Mouse (Mus musculus) lung, postnatal 14 days (tissue): ENCODE measurements around the gene Fez1.

Experiments used
- DNase-seq: peaks from one replicate; pipeline ENCODE4 v3.0.0; 2021

Fez1 gene

DNA sequence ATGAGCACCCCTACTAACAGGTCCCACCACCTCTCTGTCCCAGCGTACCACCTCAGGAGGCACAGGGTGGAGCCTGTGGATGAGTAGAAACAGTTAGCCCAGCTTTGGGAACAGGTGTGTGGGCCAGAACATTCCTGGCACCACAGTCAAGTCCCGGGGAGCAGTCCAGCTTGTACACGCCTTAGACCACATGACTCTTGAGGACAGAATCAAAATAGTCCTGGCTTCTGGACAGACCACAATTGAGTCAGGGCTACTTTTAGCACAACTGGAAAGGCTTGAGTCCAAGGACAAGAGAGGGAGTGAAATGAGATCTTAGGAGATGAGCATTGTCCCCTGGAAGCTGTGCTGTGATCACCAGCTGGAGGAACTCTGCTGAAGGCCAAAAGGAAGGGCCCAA, 76.9 kb downstream of the Fez1 start:
- DNase-seq, result peak; percentile 14

DNA sequence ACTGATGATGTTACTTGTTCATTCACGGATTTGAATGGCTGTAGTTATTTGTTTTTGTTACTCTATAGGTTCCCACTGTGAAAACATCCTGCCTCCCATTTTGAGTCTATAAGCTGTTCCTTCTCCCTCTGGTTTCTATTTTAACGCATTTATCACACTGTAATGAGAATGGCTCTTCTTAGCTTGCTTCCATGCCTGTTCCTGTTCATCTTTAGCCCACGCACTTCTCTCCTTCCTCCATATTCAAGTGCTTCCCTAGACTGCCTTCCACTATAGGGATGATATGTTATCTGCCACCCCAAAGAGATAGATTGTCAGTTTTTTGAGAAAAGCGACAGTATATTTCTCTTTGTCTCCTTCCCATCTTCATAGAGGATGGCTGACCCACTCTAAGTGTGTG, 78.8 kb downstream of the Fez1 start:
- DNase-seq, result no peak

DNA sequence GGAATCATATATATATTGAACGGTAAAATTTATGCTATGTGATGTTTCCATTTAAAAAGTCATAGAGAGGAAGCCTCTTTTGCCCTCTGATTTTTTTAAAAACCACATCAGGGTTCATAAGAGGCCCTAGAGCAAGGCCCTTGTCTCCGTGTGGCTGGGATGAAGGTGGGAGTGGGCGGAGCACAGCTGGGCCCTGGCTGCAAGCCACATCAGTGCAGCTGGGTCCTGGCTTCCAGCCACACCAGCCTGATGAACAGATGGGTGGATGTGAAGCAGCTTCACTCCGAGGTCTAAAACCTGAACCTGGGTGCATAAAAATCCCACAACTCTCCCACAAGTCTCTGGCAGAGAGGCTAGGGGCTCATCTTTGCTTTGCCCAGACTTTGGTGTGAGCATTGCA, 83.8 kb downstream of the Fez1 start:
- peak; percentile 44 for DNase-seq

DNA sequence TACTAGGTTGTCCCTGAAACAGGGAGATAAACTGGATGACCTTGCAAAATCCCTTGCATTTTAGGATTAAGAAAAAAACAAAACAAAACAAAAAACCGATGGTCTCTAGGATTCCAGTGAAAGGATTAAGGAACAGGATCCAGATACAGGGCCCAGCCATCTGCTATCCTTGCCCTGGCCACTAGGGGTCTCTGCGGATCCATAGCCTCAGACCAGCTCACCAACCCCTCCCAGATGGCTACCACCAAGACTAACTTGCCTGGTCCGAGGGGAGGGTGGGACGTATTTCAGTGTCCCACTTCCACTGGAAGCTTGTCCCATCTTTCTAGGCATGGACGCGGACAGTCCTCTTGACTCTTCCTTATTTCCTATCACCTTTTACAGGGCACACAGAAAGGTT, 94.7 kb downstream of the Fez1 start:
- DNase-seq, result peak; percentile 81

DNA sequence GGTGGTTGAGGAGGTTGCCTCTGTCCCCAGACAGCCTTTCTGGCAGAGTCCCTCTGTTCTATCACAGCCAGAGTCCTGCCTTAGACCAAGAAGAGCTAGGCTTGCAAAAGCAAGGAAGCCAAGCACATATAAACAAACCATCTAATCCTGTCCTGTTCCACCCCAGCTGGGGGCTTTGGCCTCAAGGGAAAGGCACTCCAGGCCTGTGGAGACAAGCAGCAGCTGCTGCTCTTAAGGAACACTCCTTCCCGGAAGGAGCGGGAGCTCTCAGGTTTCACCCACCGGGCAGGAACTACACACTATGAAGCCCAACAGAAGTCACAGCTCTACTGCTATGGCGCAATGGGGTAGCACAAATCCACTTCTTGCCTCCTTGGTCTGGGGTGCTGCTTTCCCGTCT, 95.3 kb downstream of the Fez1 start:
- peak; percentile 34 for DNase-seq

DNA sequence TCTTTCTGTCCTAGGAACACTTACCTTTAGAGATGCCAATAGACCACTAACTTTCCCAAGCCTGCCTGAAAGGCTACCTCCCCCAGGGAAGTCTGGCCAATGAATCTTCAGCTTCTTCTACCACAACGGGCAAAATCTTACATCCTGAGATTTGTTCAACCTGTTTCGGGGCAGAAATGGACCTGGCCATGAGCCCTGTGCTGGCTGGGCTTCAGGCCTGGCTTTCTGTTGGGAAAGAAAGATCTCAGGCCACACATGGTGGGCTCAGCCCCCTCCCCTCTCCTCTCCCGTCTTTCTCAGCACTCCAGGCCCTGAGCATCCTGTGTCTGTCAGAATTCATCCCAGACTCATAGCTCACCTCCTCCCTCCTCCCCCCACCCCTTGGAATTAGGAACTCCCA, 96.9 kb downstream of the Fez1 start:
- no peak for DNase-seq

DNA sequence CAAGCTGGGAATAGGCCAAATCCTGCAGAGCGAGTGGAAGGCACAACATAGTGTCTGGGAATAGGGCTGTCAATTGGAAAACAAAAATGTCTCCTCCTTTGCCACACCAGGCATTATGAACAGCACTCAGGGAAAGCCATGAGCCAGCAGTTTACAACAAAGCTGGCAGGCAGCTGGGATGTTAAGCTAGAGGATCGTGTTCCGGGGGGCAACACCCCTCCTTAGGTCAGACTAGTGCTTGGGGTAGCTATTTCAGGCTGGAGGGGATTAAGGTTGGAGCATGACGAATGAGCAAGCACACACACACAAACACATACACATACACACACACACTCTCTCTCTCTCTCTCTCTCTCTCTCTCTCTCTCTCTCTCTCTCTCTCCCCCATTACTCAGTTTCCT, 97.8 kb downstream of the Fez1 start:
- no peak for DNase-seq

DNA sequence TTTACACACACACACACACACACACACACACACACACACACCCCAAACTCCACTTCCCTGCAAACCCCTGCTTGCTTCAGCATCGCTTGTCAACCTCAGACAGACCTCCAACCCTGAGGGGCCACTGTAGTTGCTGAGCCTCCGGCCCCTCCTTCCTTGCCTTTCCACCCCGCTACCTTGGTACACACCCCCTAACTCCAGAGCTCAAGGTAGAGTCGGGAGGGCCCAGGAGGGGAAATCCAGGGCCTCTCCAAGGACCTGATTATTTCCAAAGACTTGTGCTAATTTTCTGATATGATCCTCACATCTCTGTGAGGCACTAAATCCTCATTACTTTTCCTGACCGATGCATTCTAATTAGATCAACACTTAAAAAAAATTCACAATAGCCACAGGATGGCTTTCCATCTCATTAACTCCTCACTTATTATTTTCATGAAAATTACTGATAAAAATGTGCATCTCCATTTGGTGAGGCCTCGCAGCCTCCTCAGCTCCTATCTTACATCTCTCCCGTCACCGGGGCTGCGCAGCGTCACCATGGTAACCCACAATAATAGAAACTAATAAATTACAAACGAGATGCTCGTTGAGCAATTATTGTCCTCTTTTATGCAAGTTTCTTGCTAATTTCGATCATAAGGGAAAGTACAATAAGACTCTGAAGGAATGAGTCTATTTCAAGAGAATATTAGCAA, 100.2 kb downstream of the Fez1 start:
- DNase-seq, result no peak

DNA sequence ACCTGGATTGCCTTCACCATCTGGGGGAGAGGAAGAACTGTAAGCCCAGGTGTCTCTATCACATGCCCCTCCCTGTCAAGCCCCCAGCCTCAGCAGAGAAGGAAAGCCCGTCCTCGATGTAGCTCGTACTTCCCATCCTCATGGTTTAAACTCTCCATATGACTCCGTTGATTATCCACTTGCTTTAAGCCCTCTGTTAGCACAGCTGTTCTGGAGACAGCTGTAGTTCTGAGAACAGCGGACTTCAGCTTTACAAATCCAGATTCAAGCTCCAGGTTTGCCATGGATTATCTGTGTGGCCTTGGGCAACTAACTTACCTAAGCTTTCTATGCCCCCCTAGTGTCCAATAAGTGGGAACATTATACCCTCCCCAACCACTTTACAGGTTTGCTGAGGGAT, 102.1 kb downstream of the Fez1 start:
- no peak for DNase-seq
